Mouse (Mus musculus) hindbrain, postnatal 0 days (tissue): ENCODE results near the gene Slc39a11. TPM values are rescaled to one million over a fixed set of nuclear protein-coding genes. Genes with fewer than 3 reads are reported as not detected.
A peak's percentile ranks its signal among the peaks of the same experiment; 100 is the strongest.

Experiments
- ATAC-seq: fragments of 200-750 bp; cut with Nextera tagmentation; 2 replicates; pipeline ENCODE4 v1.8.0; 2017; ENCODE audit warnings: mild to moderate bottlenecking, moderate TSS enrichment, moderate library complexity
- DNase-seq: peaks from one replicate; pipeline ENCODE4 v3.0.0-alpha.2; 2015; ENCODE audit warnings: low spot score
- H3K27ac ChIP-seq: fragments of 300-500 bp; sonication (generic); 2 replicates; pipeline ENCODE4 v1.5.1; 2014; ENCODE audit warnings: mild to moderate bottlenecking
- H3K27me3 ChIP-seq: fragments of 300-500 bp; sonication (generic); 2 replicates; pipeline ENCODE4 v1.6.1; 2014; ENCODE audit warnings: low read length, mixed read lengths; ENCODE audit not compliant: insufficient read depth
- H3K36me3 ChIP-seq: fragments of 300-500 bp; sonication (generic); 2 replicates; pipeline ENCODE4 v1.6.1; 2014; ENCODE audit warnings: low read length, mixed read lengths; ENCODE audit not compliant: insufficient read depth
- H3K4me1 ChIP-seq: fragments of 300-500 bp; sonication (generic); 2 replicates; pipeline ENCODE4 v1.6.1; 2014; ENCODE audit warnings: antibody characterized with exemption, low read length, mixed read lengths; ENCODE audit not compliant: insufficient read depth
- H3K4me2 ChIP-seq: fragments of 300-500 bp; sonication (generic); 2 replicates; pipeline ENCODE4 v1.6.1; 2014; ENCODE audit warnings: low read depth, mild to moderate bottlenecking, low read length, moderate library complexity, mixed read lengths
- H3K4me3 ChIP-seq: fragments of 300-500 bp; sonication (generic); 2 replicates; pipeline ENCODE4 v1.5.1; 2014; ENCODE audit warnings: low read length
- H3K9ac ChIP-seq: fragments of 300-500 bp; sonication (generic); replicated peaks from 2 replicates; pipeline ENCODE4 v1.6.1; 2014; ENCODE audit warnings: mild to moderate bottlenecking, low read length, moderate library complexity, mixed read lengths
- H3K9me3 ChIP-seq: fragments of 300-500 bp; sonication (generic); 2 replicates; pipeline ENCODE4 v1.6.1; 2016; ENCODE audit warnings: low read length, mixed read lengths
- CTCF ChIP-seq: IDR thresholded peaks from 2 replicates; pipeline ENCODE4 v1.5.1; 2016; ENCODE audit warnings: antibody characterized with exemption, control low read depth, low read depth
- WGBS: fragments of 180-500 bp; shearing (Covaris S2); extraction: QIAGEN DNeasy Blood & Tissue Kit; methylation state at CpG from one replicate; pipeline ENCODE4 v1.1.7; 2014; 5-methylcytosine and 5-hydroxymethylcytosine counted together
- polyA plus RNA-seq: library from polyadenylated mRNA; unstranded; fragments of >200 nt; fragmentation: Nextera tagmentation; extraction: Ambion mirVana; gene quantifications from 2 replicates; pipeline ENCODE4 v1.2.1, GENCODE M21; 2015
- total RNA-seq: library from RNA; depleted of rRNA; stranded (reverse); fragments of >200 nt; gene quantifications from 2 replicates; pipeline ENCODE4 v1.2.3, GENCODE M21; 2014

The Slc39a11 gene
- total and polyA plus RNA-seq, 2 experiments from 2014 or later: 35.6 to 63.3 TPM

GRCm38 (mm10) chr11:113262062-113262461 lies 387.8 kb downstream of the Slc39a11 start:
- WGBS: 23% methylated on average over 8 of the region's 8 CpGs
- Histone ChIP-seq H3K4me1 (0 out of 2 replicates have a peak, but pooled peaks cover 2% of the 10 kb centered on the region), H3K9ac (no peak overlapping the region), H3K4me3 (no peak overlapping the region), H3K36me3 (no peaks in the 10 kb centered on the region), H3K9me3 (no peaks in the 10 kb centered on the region), H3K27ac (no peak overlapping the region), H3K4me2 (no peak overlapping the region), H3K27me3 (no peaks in the 10 kb centered on the region)
- no peak for TF ChIP-seq CTCF
- DNase-seq: peak; percentile 44
- no peak for ATAC-seq

- no peak for ATAC-seq
These were observed 388.5 kb downstream of the Slc39a11 start for GRCm38 (mm10) chr11:113261421-113261820.

GRCm38 (mm10) chr11:113259712-113260382 lies 390.0 kb downstream of the Slc39a11 start:
- H3K9ac ChIP-seq: no peak overlapping the region
- H3K4me3 ChIP-seq: no peak overlapping the region
- no peaks in the 10 kb centered on the region for H3K36me3 ChIP-seq
- H3K4me2 ChIP-seq: no peak overlapping the region
- no peak overlapping the region for H3K27ac ChIP-seq
- no peak for ATAC-seq
- H3K4me1 ChIP-seq: 0 out of 2 replicates have a peak, but pooled peaks cover 2% of the 10 kb centered on the region
- DNase-seq: no peak
- no peaks in the 10 kb centered on the region for H3K27me3 ChIP-seq
- H3K9me3 ChIP-seq: no peaks in the 10 kb centered on the region
- WGBS: 83% methylated on average over 14 of the region's 14 CpGs
- TF ChIP-seq CTCF: no peak

More at GRCm38 (mm10) chr11:113261421-113261820, 388.5 kb downstream of the Slc39a11 start:
- no peak for TF ChIP-seq CTCF
- Histone ChIP-seq H3K27ac (no peak overlapping the region), H3K9ac (no peak overlapping the region), H3K4me3 (no peak overlapping the region), H3K4me1 (0 out of 2 replicates have a peak, but pooled peaks cover 2% of the 10 kb centered on the region), H3K36me3 (no peaks in the 10 kb centered on the region), H3K27me3 (no peaks in the 10 kb centered on the region), H3K9me3 (no peaks in the 10 kb centered on the region), H3K4me2 (no peak overlapping the region)
- no peak for DNase-seq
- 79% methylated on average over 4 of the region's 4 CpGs for whole genome bisulfite sequencing

- no peak for TF ChIP-seq CTCF
- Histone ChIP-seq H3K4me1 (0 out of 2 replicates have a peak, but pooled peaks cover 2% of the 10 kb centered on the region), H3K9ac (no peak overlapping the region), H3K4me2 (no peak overlapping the region), H3K27ac (no peak overlapping the region), H3K4me3 (no peak overlapping the region), H3K36me3 (no peaks in the 10 kb centered on the region), H3K9me3 (no peaks in the 10 kb centered on the region), H3K27me3 (no peaks in the 10 kb centered on the region)
- DNase-seq (no peak), ATAC-seq (no peak)
- 84% methylated on average over 6 of the region's 6 CpGs for WGBS
These were observed 391.9 kb downstream of the Slc39a11 start for GRCm38 (mm10) chr11:113258016-113258415.

GRCm38 (mm10) chr11:113254653-113255052 lies 395.2 kb downstream of the Slc39a11 start:
- Histone ChIP-seq H3K9ac (no peak overlapping the region), H3K9me3 (no peaks in the 10 kb centered on the region), H3K4me2 (no peak overlapping the region), H3K27ac (no peak overlapping the region), H3K4me1 (no peaks in the 10 kb centered on the region), H3K4me3 (no peak overlapping the region), H3K27me3 (no peaks in the 10 kb centered on the region), H3K36me3 (no peaks in the 10 kb centered on the region)
- TF ChIP-seq CTCF: no peak
- DNase-seq (no peak), ATAC-seq (no peak)
- WGBS: 37% methylated on average over 6 of the region's 6 CpGs

- 91% methylated on average over 4 of the region's 4 CpGs for WGBS
- DNase-seq (no peak), ATAC-seq (no peak)
- H3K36me3 ChIP-seq: no peaks in the 10 kb centered on the region
- H3K9ac ChIP-seq: no peak overlapping the region
- H3K4me2 ChIP-seq: no peak overlapping the region
- H3K9me3 ChIP-seq: no peaks in the 10 kb centered on the region
- no peaks in the 10 kb centered on the region for H3K27me3 ChIP-seq
- no peaks in the 10 kb centered on the region for H3K4me1 ChIP-seq
- no peak overlapping the region for H3K4me3 ChIP-seq
- no peak for TF ChIP-seq CTCF
- no peak overlapping the region for H3K27ac ChIP-seq
These were observed 396.7 kb downstream of the Slc39a11 start for GRCm38 (mm10) chr11:113253169-113253568.

GRCm38 (mm10) chr11:113251172-113251571 lies 398.7 kb downstream of the Slc39a11 start:
- no peak for TF ChIP-seq CTCF
- no peak for DNase-seq

More at GRCm38 (mm10) chr11:113251172-113251571, 398.7 kb downstream of the Slc39a11 start:
- H3K4me3 ChIP-seq: no peak overlapping the region
- H3K9me3 ChIP-seq: no peaks in the 10 kb centered on the region
- H3K4me2 ChIP-seq: no peak overlapping the region
- H3K9ac ChIP-seq: no peak overlapping the region
- H3K27ac ChIP-seq: no peak overlapping the region
- no peaks in the 10 kb centered on the region for H3K4me1 ChIP-seq
- no peaks in the 10 kb centered on the region for H3K27me3 ChIP-seq
- H3K36me3 ChIP-seq: no peaks in the 10 kb centered on the region
- no peak for ATAC-seq
- 94% methylated on average over 7 of the region's 7 CpGs for WGBS
